Mouse (Mus musculus) heart, postnatal 0 days (tissue): Measurements from ENCODE around the gene Fam129b.

Source experiments
- CTCF ChIP-seq: IDR thresholded peaks from 2 replicates; pipeline ENCODE4 v1.5.1; 2016; ENCODE audit warnings: antibody characterized with exemption, control low read depth, low read depth
- EP300 ChIP-seq: IDR thresholded peaks from 2 replicates; pipeline ENCODE4 v1.6.1; 2016; ENCODE audit warnings: antibody characterized with exemption, low read depth

DNA sequence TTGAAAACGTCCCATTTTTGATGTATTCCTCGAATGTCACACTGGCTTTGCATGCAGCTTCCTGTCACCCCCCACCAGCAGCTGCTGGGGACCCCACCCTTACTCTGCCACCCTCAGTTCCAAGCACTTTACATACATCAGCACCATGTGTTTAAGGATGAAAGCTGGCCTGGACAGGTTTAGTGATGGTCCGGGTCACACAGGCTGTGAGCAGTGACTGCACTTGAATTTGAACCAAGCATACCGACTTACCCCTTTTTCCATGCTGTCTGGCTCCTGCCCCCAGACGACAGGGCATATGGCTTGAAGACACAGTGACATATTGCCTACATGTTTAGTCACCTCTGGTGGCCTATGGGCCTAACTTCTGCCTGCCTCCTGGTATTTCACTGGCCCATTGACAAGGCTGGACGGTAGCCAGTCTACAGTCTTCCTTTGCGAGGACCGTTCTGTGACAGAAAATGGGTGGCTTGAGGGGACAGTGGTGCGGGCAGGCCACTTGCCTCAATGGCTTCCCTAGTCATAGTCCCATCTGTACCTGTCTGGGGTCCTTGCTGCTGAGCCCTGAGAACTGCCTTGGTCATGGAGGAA lies 92.2 kb downstream of the Fam129b start:
- TF ChIP-seq CTCF = no peak
- TF ChIP-seq EP300 = no peak
